Comparison of ENCODE assay signal across 26 mouse cellular contexts in genomic region chr5:66384114-66384513, GRCm38 (mm10).
DNase-seq lines count a peak whose midpoint lies in the region; ATAC-seq lines count a peak whose summit lies in the region.
"Had no signal": no experiment of that assay in that cellular context is flagged by ENCODE, and none has a peak within 500 bp of the region (broad histone marks: within the 10 kb centered on the region; RNA-seq: fewer than 3 reads in every experiment).

No protein-coding gene starts in this region.

- H3K9ac ChIP-seq in hindbrain, embryonic 16.5 days (ENCODE audit: low read depth, low read length), result no peak overlapping the region
- no peak overlapping the region for H3K9ac ChIP-seq in hindbrain, embryonic 11.5 days (ENCODE audit: low read depth, low read length)
- H3K9ac ChIP-seq in limb, embryonic 11.5 days (ENCODE audit: low read length), result no peak overlapping the region
- H3K9ac ChIP-seq in embryonic facial prominence, embryonic 15.5 days, result no peak overlapping the region
- H3K9ac ChIP-seq in limb, embryonic 15.5 days, result no peak overlapping the region
- H3K9ac ChIP-seq: heart, embryonic 15.5 days; midbrain, embryonic 12.5 days had no signal

- WGBS in hindbrain, embryonic 16.5 days, result 68% methylated on average over 5 of the region's 5 CpGs
- WGBS in hindbrain, embryonic 11.5 days, result 78% methylated on average over 5 of the region's 5 CpGs
- 85% methylated on average over 5 of the region's 5 CpGs for WGBS in limb, embryonic 11.5 days
- WGBS in limb, embryonic 10.5 days, result 95% methylated on average over 5 of the region's 5 CpGs
- 84% methylated on average over 5 of the region's 5 CpGs for WGBS in embryonic facial prominence, embryonic 15.5 days
- WGBS in limb, embryonic 15.5 days, result 80% methylated on average over 5 of the region's 5 CpGs

- no peak overlapping the region for H3K4me2 ChIP-seq in hindbrain, embryonic 16.5 days (ENCODE audit: low read length)
- no peak overlapping the region for H3K4me2 ChIP-seq in hindbrain, embryonic 11.5 days (replicated peaks; ENCODE audit: low read depth, low read length)
- H3K4me2 ChIP-seq in limb, embryonic 11.5 days (ENCODE audit: low read depth, severe bottlenecking), result no peak overlapping the region
- no peak overlapping the region for H3K4me2 ChIP-seq in embryonic facial prominence, embryonic 15.5 days (replicated peaks)
- no peak overlapping the region for H3K4me2 ChIP-seq in limb, embryonic 15.5 days
- H3K4me2 ChIP-seq: heart, embryonic 15.5 days; midbrain, embryonic 12.5 days had no signal

- H3K4me3 ChIP-seq in hindbrain, embryonic 16.5 days (ENCODE audit: low read length), result no peak overlapping the region
- H3K4me3 ChIP-seq in hindbrain, embryonic 11.5 days (ENCODE audit: low read depth, low read length), result no peak overlapping the region
- H3K4me3 ChIP-seq in limb, embryonic 11.5 days (ENCODE audit: low read depth, low read length), result no peak overlapping the region
- no peak overlapping the region for H3K4me3 ChIP-seq in limb, embryonic 10.5 days
- no peak overlapping the region for H3K4me3 ChIP-seq in embryonic facial prominence, embryonic 15.5 days (replicated peaks)
- H3K4me3 ChIP-seq in limb, embryonic 15.5 days, result no peak overlapping the region
- H3K4me3 ChIP-seq: heart, embryonic 10.5 days; heart, embryonic 15.5 days; megakaryocyte, embryonic 14.5 days; midbrain, embryonic 12.5 days had no signal

- H3K27ac ChIP-seq in hindbrain, embryonic 16.5 days (ENCODE audit: low read depth, low read length), result 0 out of 2 replicates have a peak overlapping the region, but pooled peaks have one; percentile 14
- H3K27ac ChIP-seq in hindbrain, embryonic 11.5 days (ENCODE audit: low read depth, low read length), result no peak overlapping the region
- no peak overlapping the region for H3K27ac ChIP-seq in limb, embryonic 11.5 days (replicated peaks; ENCODE audit: low read depth, low read length)
- H3K27ac ChIP-seq in limb, embryonic 10.5 days, result no peak overlapping the region
- no peak overlapping the region; the same call in 1 of the 2 replicates for H3K27ac ChIP-seq in embryonic facial prominence, embryonic 15.5 days (replicated peaks)
- H3K27ac ChIP-seq in limb, embryonic 15.5 days, result peak overlapping the region; percentile 47; the same call in 1 of the 2 replicates
- H3K27ac ChIP-seq: heart, embryonic 10.5 days; heart, embryonic 15.5 days; midbrain, embryonic 12.5 days had no signal

- no peaks in the 10 kb centered on the region for H3K27me3 ChIP-seq in hindbrain, embryonic 16.5 days (replicated peaks; ENCODE audit: control insufficient read depth, insufficient read depth, low read length)
- H3K27me3 ChIP-seq in hindbrain, embryonic 11.5 days (ENCODE audit: control insufficient read depth, insufficient read depth, low read length), result no peaks in the 10 kb centered on the region
- H3K27me3 ChIP-seq in limb, embryonic 11.5 days (ENCODE audit: control insufficient read depth, insufficient read depth, low read length), result no peaks in the 10 kb centered on the region
- H3K27me3 ChIP-seq in limb, embryonic 10.5 days (ENCODE audit: low read depth, poor library complexity, severe bottlenecking), result no peaks in the 10 kb centered on the region
- no peaks in the 10 kb centered on the region for H3K27me3 ChIP-seq in embryonic facial prominence, embryonic 15.5 days
- no peaks in the 10 kb centered on the region for H3K27me3 ChIP-seq in limb, embryonic 15.5 days
- H3K27me3 ChIP-seq: heart, embryonic 15.5 days; midbrain, embryonic 12.5 days had no signal

- H3K4me1 ChIP-seq in hindbrain, embryonic 16.5 days (ENCODE audit: control insufficient read depth, insufficient read depth, low read depth, low read length), result peaks cover 9% of the 10 kb centered on the region
- no peaks in the 10 kb centered on the region for H3K4me1 ChIP-seq in hindbrain, embryonic 11.5 days (replicated peaks; ENCODE audit: control insufficient read depth, insufficient read depth, low read length)
- peaks cover 3% of the 10 kb centered on the region; the same call in 1 of the 2 replicates for H3K4me1 ChIP-seq in limb, embryonic 11.5 days (ENCODE audit: control insufficient read depth, insufficient read depth, low read length)
- peaks cover 32% of the 10 kb centered on the region for H3K4me1 ChIP-seq in limb, embryonic 10.5 days
- peaks cover 25% of the 10 kb centered on the region for H3K4me1 ChIP-seq in embryonic facial prominence, embryonic 15.5 days
- peaks cover 6% of the 10 kb centered on the region; the same call in 1 of the 2 replicates for H3K4me1 ChIP-seq in limb, embryonic 15.5 days
- H3K4me1 ChIP-seq: heart, embryonic 10.5 days; heart, embryonic 15.5 days had no signal

- ATAC-seq in hindbrain, embryonic 16.5 days, result 0 out of 2 replicates have a peak, but pooled peaks have one; percentile 10
- ATAC-seq in hindbrain, embryonic 11.5 days (ENCODE audit: low FRiP score), result no peak
- peak; percentile 32; the same call in 1 of the 2 replicates for ATAC-seq in limb, embryonic 11.5 days (ENCODE audit: insufficient number of reproducible peaks, low FRiP score, low TSS enrichment, low read depth)
- peak; percentile 66; the same call in 1 of the 2 replicates for ATAC-seq in embryonic facial prominence, embryonic 15.5 days (ENCODE audit: insufficient number of reproducible peaks, low FRiP score, low TSS enrichment, low read depth)
- ATAC-seq in limb, embryonic 15.5 days (ENCODE audit: insufficient number of reproducible peaks, low FRiP score, low TSS enrichment, low read depth), result peak; percentile 42; the same call in 1 of the 2 replicates
- ATAC-seq: activated CD4-positive, CD25-positive, alpha-beta regulatory T cell, adult 4 months; CD4-positive, CD25-positive, alpha-beta regulatory T cell, adult 4 months; forebrain, embryonic 14.5 days; inflammation-experienced regulatory T-cells, adult 6 months; lung, postnatal 0 days had no signal

- no peaks in the 10 kb centered on the region for H3K36me3 ChIP-seq in hindbrain, embryonic 16.5 days (ENCODE audit: control insufficient read depth, insufficient read depth, low read length)
- no peaks in the 10 kb centered on the region for H3K36me3 ChIP-seq in hindbrain, embryonic 11.5 days (ENCODE audit: control insufficient read depth, insufficient read depth, low read length)
- H3K36me3 ChIP-seq in limb, embryonic 11.5 days (ENCODE audit: control insufficient read depth, insufficient read depth, low read length), result no peaks in the 10 kb centered on the region
- no peaks in the 10 kb centered on the region for H3K36me3 ChIP-seq in limb, embryonic 10.5 days
- H3K36me3 ChIP-seq in embryonic facial prominence, embryonic 15.5 days, result no peaks in the 10 kb centered on the region; the same call in 1 of the 2 replicates
- 0 out of 2 replicates have a peak, but pooled peaks cover 4% of the 10 kb centered on the region for H3K36me3 ChIP-seq in limb, embryonic 15.5 days
- H3K36me3 ChIP-seq: heart, embryonic 10.5 days; heart, embryonic 15.5 days; midbrain, embryonic 12.5 days had no signal

- H3K9me3 ChIP-seq in hindbrain, embryonic 16.5 days (ENCODE audit: control insufficient read depth, low read length), result no peaks in the 10 kb centered on the region
- no peaks in the 10 kb centered on the region for H3K9me3 ChIP-seq in hindbrain, embryonic 11.5 days (ENCODE audit: control insufficient read depth, low read length)
- no peaks in the 10 kb centered on the region for H3K9me3 ChIP-seq in limb, embryonic 11.5 days (ENCODE audit: control insufficient read depth, low read length)
- H3K9me3 ChIP-seq in limb, embryonic 10.5 days (replicated peaks), result no peaks in the 10 kb centered on the region
- H3K9me3 ChIP-seq in embryonic facial prominence, embryonic 15.5 days (replicated peaks), result no peaks in the 10 kb centered on the region
- no peaks in the 10 kb centered on the region for H3K9me3 ChIP-seq in limb, embryonic 15.5 days
- H3K9me3 ChIP-seq: heart, embryonic 10.5 days; heart, embryonic 15.5 days; megakaryocyte, embryonic 14.5 days; midbrain, embryonic 12.5 days had no signal

- no peak for DNase-seq in hindbrain, embryonic 11.5 days (ENCODE audit: low spot score)
- DNase-seq in limb, embryonic 11.5 days (ENCODE audit: low spot score), result no peak
- DNase-seq in limb, embryonic 10.5 days (ENCODE audit: low spot score), result no peak
- no peak for DNase-seq in c-Kit-positive CD71-positive TER-119-positive erythroid progenitor cells, embryonic 14.5 days (ENCODE audit: low spot score)
- no peak for DNase-seq in heart, adult 8-10 months (ENCODE audit: low spot score)
- DNase-seq: adrenal gland, adult 2 months; adrenal gland, postnatal 36 days; cerebellum, postnatal 14 days; heart, postnatal 36 days; kidney, adult 18-20 months; kidney, postnatal 14 days; lung, postnatal 4 days; retina, postnatal 1 day; right cerebral cortex, postnatal 14 days had no signal

Comparison
In these comparisons a context has a peak if more than half of its experiments do, and no peak if none do; other contexts are left out.
1. H3K27ac ChIP-seq: peak in hindbrain, embryonic 16.5 days (single experiment) and limb, embryonic 15.5 days (single experiment); none in hindbrain, embryonic 11.5 days (single experiment), limb, embryonic 11.5 days (single experiment), limb, embryonic 10.5 days (single experiment) and embryonic facial prominence, embryonic 15.5 days (single experiment).